In the genomic region with DNA sequence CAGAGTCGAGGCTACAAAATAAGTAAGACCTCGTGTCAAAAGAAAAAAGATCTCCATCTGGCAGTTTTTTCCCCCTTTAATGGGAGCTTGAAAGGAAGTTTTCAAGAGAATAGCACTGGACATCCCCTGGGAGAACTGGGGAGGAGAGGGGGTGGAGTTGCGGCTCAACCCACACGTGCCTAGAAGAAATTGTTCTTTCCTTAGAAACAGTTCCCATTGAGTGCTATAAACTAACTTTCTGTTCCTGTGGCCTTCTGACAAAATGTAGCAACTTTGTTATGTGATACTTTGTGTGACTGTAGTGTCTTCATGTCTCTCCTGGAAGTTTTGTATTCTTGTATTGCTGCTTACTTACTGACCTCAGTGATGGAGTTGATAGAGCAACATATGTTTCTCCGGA, we compare ENCODE assay signal across 8 mouse cellular contexts. TPM values are rescaled to one million over a fixed set of nuclear protein-coding genes. Genes with fewer than 3 reads are reported as not detected.
A peak's percentile ranks its signal among the peaks of the same experiment; 100 is the strongest.
DNase-seq lines count a peak whose midpoint lies in the region; ATAC-seq and TF ChIP-seq lines count a peak whose summit lies in the region.

No protein-coding gene starts in this region.

- H3K36me3 ChIP-seq in lung, postnatal 0 days (ENCODE audit: insufficient read depth, low read length) = peaks cover 10% of the 10 kb centered on the region; the same call in 1 of the 2 replicates
- peaks cover 34% of the 10 kb centered on the region for H3K36me3 ChIP-seq in embryonic facial prominence, embryonic 14.5 days (ENCODE audit: control insufficient read depth, insufficient read depth, low read length)
- H3K36me3 ChIP-seq in limb, embryonic 13.5 days = peaks cover 28% of the 10 kb centered on the region
- no peaks in the 10 kb centered on the region for H3K36me3 ChIP-seq in stomach, embryonic 16.5 days (ENCODE audit: control insufficient read depth, insufficient read depth, low read length)

- no peak for ATAC-seq in lung, postnatal 0 days
- ATAC-seq in embryonic facial prominence, embryonic 14.5 days (ENCODE audit: low read depth) = no peak
- ATAC-seq in limb, embryonic 13.5 days (ENCODE audit: low FRiP score, low read depth) = no peak
- ATAC-seq in stomach, embryonic 16.5 days (ENCODE audit: insufficient read depth, low FRiP score) = no peak

- peak overlapping the region; percentile 91 for H3K4me2 ChIP-seq in lung, postnatal 0 days (replicated peaks; ENCODE audit: low read depth, low read length)
- H3K4me2 ChIP-seq in embryonic facial prominence, embryonic 14.5 days (ENCODE audit: low read depth, low read length) = peak overlapping the region; percentile 55
- peak overlapping the region; percentile 67 for H3K4me2 ChIP-seq in limb, embryonic 13.5 days (replicated peaks)
- peak overlapping the region; percentile 82 for H3K4me2 ChIP-seq in stomach, embryonic 16.5 days (ENCODE audit: low read depth, low read length)

- H3K9ac ChIP-seq in lung, postnatal 0 days (replicated peaks; ENCODE audit: low read depth) = 0 out of 2 replicates have a peak overlapping the region, but pooled peaks have one; percentile 86
- peak overlapping the region; percentile 87; the same call in 1 of the 2 replicates for H3K9ac ChIP-seq in embryonic facial prominence, embryonic 14.5 days (ENCODE audit: low read depth, low read length)
- H3K9ac ChIP-seq in limb, embryonic 13.5 days = peak overlapping the region; percentile 86; the same call in 1 of the 2 replicates
- H3K9ac ChIP-seq in stomach, embryonic 16.5 days (ENCODE audit: low read length) = peak overlapping the region; percentile 92

- peaks cover 14% of the 10 kb centered on the region for H3K4me1 ChIP-seq in lung, postnatal 0 days (ENCODE audit: insufficient read depth, low read depth, low read length)
- H3K4me1 ChIP-seq in embryonic facial prominence, embryonic 14.5 days (ENCODE audit: control insufficient read depth, insufficient read depth, low read length) = peaks cover 14% of the 10 kb centered on the region
- peaks cover 22% of the 10 kb centered on the region for H3K4me1 ChIP-seq in limb, embryonic 13.5 days
- H3K4me1 ChIP-seq in stomach, embryonic 16.5 days (ENCODE audit: control insufficient read depth, insufficient read depth, low read length) = peaks cover 19% of the 10 kb centered on the region

- no peaks in the 10 kb centered on the region for H3K27me3 ChIP-seq in lung, postnatal 0 days (replicated peaks; ENCODE audit: insufficient read depth, low read length)
- no peaks in the 10 kb centered on the region for H3K27me3 ChIP-seq in embryonic facial prominence, embryonic 14.5 days (replicated peaks; ENCODE audit: control insufficient read depth, insufficient read depth, low read length)
- H3K27me3 ChIP-seq in limb, embryonic 13.5 days = no peaks in the 10 kb centered on the region
- no peaks in the 10 kb centered on the region for H3K27me3 ChIP-seq in stomach, embryonic 16.5 days (ENCODE audit: control insufficient read depth, insufficient read depth, low read length)

- no peak for TF ChIP-seq EP300 in lung, postnatal 0 days (IDR thresholded peaks at IDR 0.05)

- peak overlapping the region; percentile 85; the same call in 1 of the 2 replicates for H3K4me3 ChIP-seq in lung, postnatal 0 days (ENCODE audit: low read depth, low read length)
- H3K4me3 ChIP-seq in embryonic facial prominence, embryonic 14.5 days (ENCODE audit: low read depth, low read length) = peak overlapping the region; percentile 95
- peak overlapping the region; percentile 92 for H3K4me3 ChIP-seq in limb, embryonic 13.5 days
- peak overlapping the region; percentile 99 for H3K4me3 ChIP-seq in stomach, embryonic 16.5 days (replicated peaks; ENCODE audit: low read length)

- no peak for DNase-seq in lung, postnatal 0 days (ENCODE audit: low spot score)
- DNase-seq in lung, postnatal 10 days = no peak
- DNase-seq in embryonic facial prominence, embryonic 14.5 days (ENCODE audit: low spot score) = peak; percentile 24
- no peak for DNase-seq in c-Kit-positive CD71-positive TER-119-positive erythroid progenitor cells, embryonic 14.5 days (ENCODE audit: low spot score)
- no peak for DNase-seq in lung, adult 18-20 months
- DNase-seq in adrenal gland, postnatal 10 days = no peak

- no peak for TF ChIP-seq CTCF in lung, postnatal 0 days (IDR thresholded peaks at IDR 0.05)

- WGBS in lung, postnatal 0 days = 32% methylated on average over 5 of the region's 5 CpGs
- WGBS in embryonic facial prominence, embryonic 14.5 days = 25% methylated on average over 5 of the region's 5 CpGs
- WGBS in limb, embryonic 13.5 days = 34% methylated on average over 5 of the region's 5 CpGs
- 26% methylated on average over 5 of the region's 5 CpGs for WGBS in stomach, embryonic 16.5 days

- H3K27ac ChIP-seq in lung, postnatal 0 days (ENCODE audit: low read length) = no peak overlapping the region
- H3K27ac ChIP-seq in embryonic facial prominence, embryonic 14.5 days (replicated peaks; ENCODE audit: low read depth, low read length) = no peak overlapping the region
- H3K27ac ChIP-seq in limb, embryonic 13.5 days = no peak overlapping the region
- no peak overlapping the region for H3K27ac ChIP-seq in stomach, embryonic 16.5 days (ENCODE audit: low read length)

- no peaks in the 10 kb centered on the region for H3K9me3 ChIP-seq in lung, postnatal 0 days (ENCODE audit: low read length)
- H3K9me3 ChIP-seq in embryonic facial prominence, embryonic 14.5 days (ENCODE audit: control insufficient read depth, low read length) = no peaks in the 10 kb centered on the region
- no peaks in the 10 kb centered on the region for H3K9me3 ChIP-seq in limb, embryonic 13.5 days
- no peaks in the 10 kb centered on the region for H3K9me3 ChIP-seq in stomach, embryonic 16.5 days (replicated peaks; ENCODE audit: control insufficient read depth, low read length)

RNA-seq across cellular contexts. Expression of gene Ankra2, which starts 1.2 kb away (rescaled TPM):
- polyA plus RNA-seq in lung, postnatal 0 days (2015; fragmentation: Nextera tagmentation; extraction: Ambion mirVana) = 22.1 and 24.2 TPM in 2 replicates
- polyA plus RNA-seq in embryonic facial prominence, embryonic 14.5 days (2014; fragmentation: Nextera tagmentation; extraction: Ambion mirVana) = 26.6 and 30.2 TPM in 2 replicates
- 22.0 and 22.3 TPM in 2 replicates for polyA plus RNA-seq in limb, embryonic 13.5 days (2015; fragmentation: Nextera tagmentation; extraction: Ambion mirVana)
- polyA plus RNA-seq in stomach, embryonic 16.5 days (2015; fragmentation: Nextera tagmentation; extraction: Ambion mirVana) = 17.8 and 20.6 TPM in 2 replicates
- total RNA-seq in adrenal gland, postnatal 10 days (2021) = 10 to 100 TPM; 22.7 to 26.9 TPM

RNA-seq across cellular contexts. Expression of gene Utp15, which starts 1.3 kb away (rescaled TPM):
- 8.4 and 8.7 TPM in 2 replicates for polyA plus RNA-seq in lung, postnatal 0 days (2015; fragmentation: Nextera tagmentation; extraction: Ambion mirVana)
- 20.8 and 26.8 TPM in 2 replicates for polyA plus RNA-seq in embryonic facial prominence, embryonic 14.5 days (2014; fragmentation: Nextera tagmentation; extraction: Ambion mirVana)
- polyA plus RNA-seq in limb, embryonic 13.5 days (2015; fragmentation: Nextera tagmentation; extraction: Ambion mirVana) = 32.9 and 33.8 TPM in 2 replicates
- polyA plus RNA-seq in stomach, embryonic 16.5 days (2015; fragmentation: Nextera tagmentation; extraction: Ambion mirVana) = 27.8 and 30.0 TPM in 2 replicates
- 10 to 100 TPM; 16.4 TPM for total RNA-seq in adrenal gland, postnatal 10 days (2021)

RNA-seq across cellular contexts. Expression of gene Gm21976, which starts 15.6 kb away (rescaled TPM):
- 0.38 TPM in 1 of 2 replicates, not detected in the other for polyA plus RNA-seq in lung, postnatal 0 days (2015; fragmentation: Nextera tagmentation; extraction: Ambion mirVana)
- not detected in 2 replicates for polyA plus RNA-seq in embryonic facial prominence, embryonic 14.5 days (2014; fragmentation: Nextera tagmentation; extraction: Ambion mirVana)
- polyA plus RNA-seq in limb, embryonic 13.5 days (2015; fragmentation: Nextera tagmentation; extraction: Ambion mirVana) = not detected in 2 replicates
- not detected in 2 replicates for polyA plus RNA-seq in stomach, embryonic 16.5 days (2015; fragmentation: Nextera tagmentation; extraction: Ambion mirVana)
- not detected for total RNA-seq in adrenal gland, postnatal 10 days (2021)

RNA-seq across cellular contexts. Expression of gene Btf3, which starts 52.7 kb away (rescaled TPM):
- 499 and 511 TPM in 2 replicates for polyA plus RNA-seq in lung, postnatal 0 days (2015; fragmentation: Nextera tagmentation; extraction: Ambion mirVana)
- 674 and 695 TPM in 2 replicates for polyA plus RNA-seq in embryonic facial prominence, embryonic 14.5 days (2014; fragmentation: Nextera tagmentation; extraction: Ambion mirVana)
- polyA plus RNA-seq in limb, embryonic 13.5 days (2015; fragmentation: Nextera tagmentation; extraction: Ambion mirVana) = 728 and 732 TPM in 2 replicates
- polyA plus RNA-seq in stomach, embryonic 16.5 days (2015; fragmentation: Nextera tagmentation; extraction: Ambion mirVana) = 531 and 636 TPM in 2 replicates
- 100 to 1,000 TPM; 361 to 381 TPM for total RNA-seq in adrenal gland, postnatal 10 days (2021)

RNA-seq across cellular contexts. Expression of gene Arhgef28, which starts 57.9 kb away (rescaled TPM):
- polyA plus RNA-seq in lung, postnatal 0 days (2015; fragmentation: Nextera tagmentation; extraction: Ambion mirVana) = 42.9 and 53.0 TPM in 2 replicates
- 9.4 and 11.5 TPM in 2 replicates for polyA plus RNA-seq in embryonic facial prominence, embryonic 14.5 days (2014; fragmentation: Nextera tagmentation; extraction: Ambion mirVana)
- 25.0 and 26.2 TPM in 2 replicates for polyA plus RNA-seq in limb, embryonic 13.5 days (2015; fragmentation: Nextera tagmentation; extraction: Ambion mirVana)
- polyA plus RNA-seq in stomach, embryonic 16.5 days (2015; fragmentation: Nextera tagmentation; extraction: Ambion mirVana) = 26.6 and 30.7 TPM in 2 replicates
- total RNA-seq in adrenal gland, postnatal 10 days (2021) = 10 to 100 TPM; 23.7 to 30.8 TPM
